Mouse (Mus musculus): ENCODE results near the gene Styxl1. TPM values are rescaled to one million over a fixed set of nuclear protein-coding genes. Genes with fewer than 3 reads are reported as not detected.

Styxl1 gene
- total and polyA plus RNA-seq, 2 experiments from 2014 or later, result 0.42 TPM; not detected in 1

- WGBS, result 84% methylated on average over 8 of the region's 8 CpGs
- no peaks in the 10 kb centered on the region for H3K36me3 ChIP-seq (replicated peaks; ENCODE audit: control insufficient read depth, insufficient read depth, low read length)
Observed at GRCm38 (mm10) chr5:135802641-135803040, 24.5 kb upstream of the Styxl1 start.

GRCm38 (mm10) chr5:135800927-135801326, 22.7 kb upstream of the Styxl1 start:
- ATAC-seq (ENCODE audit: insufficient read depth, low read depth) (no peak), DNase-seq (ENCODE audit: low spot score) (no peak)
- H3K36me3 ChIP-seq (replicated peaks; ENCODE audit: control insufficient read depth, insufficient read depth, low read length), result no peaks in the 10 kb centered on the region
- no peaks in the 10 kb centered on the region for H3K4me1 ChIP-seq (ENCODE audit: control insufficient read depth, insufficient read depth)
- H3K4me3 ChIP-seq (ENCODE audit: low read depth, low read length), result no peak overlapping the region
- H3K9ac ChIP-seq (replicated peaks; ENCODE audit: low read depth, low read length), result no peak overlapping the region
- no peaks in the 10 kb centered on the region for H3K27me3 ChIP-seq (ENCODE audit: control insufficient read depth, insufficient read depth, low read length)
- H3K27ac ChIP-seq (ENCODE audit: low read depth), result no peak overlapping the region
- no peak overlapping the region for H3K4me2 ChIP-seq (ENCODE audit: low read depth, low read length)
- no peak for TF ChIP-seq CTCF (IDR thresholded peaks at IDR 0.05; ENCODE audit: low read depth)
- TF ChIP-seq EP300 (IDR thresholded peaks at IDR 0.05; ENCODE audit: low read depth), result no peak
- 6% methylated on average over 6 of the region's 6 CpGs for WGBS
- no peaks in the 10 kb centered on the region for H3K9me3 ChIP-seq (replicated peaks; ENCODE audit: control insufficient read depth, low read length)

More at GRCm38 (mm10) chr5:135802641-135803040, 24.5 kb upstream of the Styxl1 start:
- Histone ChIP-seq H3K9ac (replicated peaks; ENCODE audit: low read depth, low read length) (no peak overlapping the region), H3K4me3 (ENCODE audit: low read depth, low read length) (no peak overlapping the region), H3K9me3 (replicated peaks; ENCODE audit: control insufficient read depth, low read length) (no peaks in the 10 kb centered on the region), H3K4me2 (ENCODE audit: low read depth, low read length) (no peak overlapping the region), H3K27ac (ENCODE audit: low read depth) (no peak overlapping the region), H3K4me1 (ENCODE audit: control insufficient read depth, insufficient read depth) (no peaks in the 10 kb centered on the region), H3K27me3 (ENCODE audit: control insufficient read depth, insufficient read depth, low read length) (no peaks in the 10 kb centered on the region)
- ATAC-seq (ENCODE audit: insufficient read depth, low read depth) (no peak), DNase-seq (ENCODE audit: low spot score) (no peak)
- TF ChIP-seq EP300 (IDR thresholded peaks at IDR 0.05; ENCODE audit: low read depth) (no peak), CTCF (IDR thresholded peaks at IDR 0.05; ENCODE audit: low read depth) (no peak)

- no peak for DNase-seq (ENCODE audit: low spot score)
- H3K4me3 ChIP-seq (ENCODE audit: low read depth, low read length), result no peak overlapping the region
- H3K9me3 ChIP-seq (replicated peaks; ENCODE audit: control insufficient read depth, low read length), result no peaks in the 10 kb centered on the region
- H3K4me2 ChIP-seq (ENCODE audit: low read depth, low read length), result no peak overlapping the region
- 36% methylated on average over 4 of the region's 4 CpGs for WGBS
- TF ChIP-seq CTCF (IDR thresholded peaks at IDR 0.05; ENCODE audit: low read depth) (peak; percentile 14; the same call in 1 of the 2 replicates), EP300 (IDR thresholded peaks at IDR 0.05; ENCODE audit: low read depth) (no peak)
- H3K27me3 ChIP-seq (ENCODE audit: control insufficient read depth, insufficient read depth, low read length), result no peaks in the 10 kb centered on the region
- no peak overlapping the region for H3K27ac ChIP-seq (ENCODE audit: low read depth)
- no peaks in the 10 kb centered on the region for H3K36me3 ChIP-seq (replicated peaks; ENCODE audit: control insufficient read depth, insufficient read depth, low read length)
- no peak for ATAC-seq (ENCODE audit: insufficient read depth, low read depth)
- no peak overlapping the region for H3K9ac ChIP-seq (replicated peaks; ENCODE audit: low read depth, low read length)
- H3K4me1 ChIP-seq (ENCODE audit: control insufficient read depth, insufficient read depth), result no peaks in the 10 kb centered on the region
Observed at GRCm38 (mm10) chr5:135799746-135800145, 21.6 kb upstream of the Styxl1 start.

GRCm38 (mm10) chr5:135794859-135795181, 16.6 kb upstream of the Styxl1 start:
- TF ChIP-seq CTCF (IDR thresholded peaks at IDR 0.05; ENCODE audit: low read depth) (no peak), EP300 (IDR thresholded peaks at IDR 0.05; ENCODE audit: low read depth) (no peak)
- H3K36me3 ChIP-seq (replicated peaks; ENCODE audit: control insufficient read depth, insufficient read depth, low read length), result peaks cover 23% of the 10 kb centered on the region
- H3K9ac ChIP-seq (replicated peaks; ENCODE audit: low read depth, low read length), result peak overlapping the region; percentile 26; the same call in 1 of the 2 replicates
- peak overlapping the region; percentile 56 for H3K4me2 ChIP-seq (ENCODE audit: low read depth, low read length)
- no peak for DNase-seq (ENCODE audit: low spot score)
- H3K27me3 ChIP-seq (ENCODE audit: control insufficient read depth, insufficient read depth, low read length), result no peaks in the 10 kb centered on the region
- no peaks in the 10 kb centered on the region for H3K4me1 ChIP-seq (ENCODE audit: control insufficient read depth, insufficient read depth)
- no peak; the same call in 1 of the 2 replicates for ATAC-seq (ENCODE audit: insufficient read depth, low read depth)
- no peaks in the 10 kb centered on the region for H3K9me3 ChIP-seq (replicated peaks; ENCODE audit: control insufficient read depth, low read length)
- peak overlapping the region; percentile 71 for H3K27ac ChIP-seq (ENCODE audit: low read depth)
- WGBS, result 8% methylated on average over 5 of the region's 5 CpGs
- peak overlapping the region; percentile 42 for H3K4me3 ChIP-seq (ENCODE audit: low read depth, low read length)

- H3K4me3 ChIP-seq (ENCODE audit: low read depth, low read length), result peak overlapping the region; percentile 42
- 15% methylated on average over 20 of the region's 20 CpGs for WGBS
- DNase-seq (ENCODE audit: low spot score), result peak; percentile 85
Observed at GRCm38 (mm10) chr5:135793996-135794858, 16.0 kb upstream of the Styxl1 start.

More at GRCm38 (mm10) chr5:135793996-135794858, 16.0 kb upstream of the Styxl1 start:
- Histone ChIP-seq H3K36me3 (replicated peaks; ENCODE audit: control insufficient read depth, insufficient read depth, low read length) (peaks cover 29% of the 10 kb centered on the region), H3K4me1 (ENCODE audit: control insufficient read depth, insufficient read depth) (no peaks in the 10 kb centered on the region), H3K9ac (replicated peaks; ENCODE audit: low read depth, low read length) (peak overlapping the region; percentile 26; the same call in 1 of the 2 replicates), H3K4me2 (ENCODE audit: low read depth, low read length) (peak overlapping the region; percentile 56), H3K9me3 (replicated peaks; ENCODE audit: control insufficient read depth, low read length) (no peaks in the 10 kb centered on the region), H3K27ac (ENCODE audit: low read depth) (peak overlapping the region; percentile 71), H3K27me3 (ENCODE audit: control insufficient read depth, insufficient read depth, low read length) (no peaks in the 10 kb centered on the region)
- peak; percentile 88 for ATAC-seq (ENCODE audit: insufficient read depth, low read depth)
- TF ChIP-seq CTCF (IDR thresholded peaks at IDR 0.05; ENCODE audit: low read depth), result peak; percentile 96
- TF ChIP-seq EP300 (IDR thresholded peaks at IDR 0.05; ENCODE audit: low read depth), result no peak

All from heart, postnatal 0 days (tissue).